Mouse (Mus musculus): Measurements from ENCODE around the gene Adamts8.

DNA sequence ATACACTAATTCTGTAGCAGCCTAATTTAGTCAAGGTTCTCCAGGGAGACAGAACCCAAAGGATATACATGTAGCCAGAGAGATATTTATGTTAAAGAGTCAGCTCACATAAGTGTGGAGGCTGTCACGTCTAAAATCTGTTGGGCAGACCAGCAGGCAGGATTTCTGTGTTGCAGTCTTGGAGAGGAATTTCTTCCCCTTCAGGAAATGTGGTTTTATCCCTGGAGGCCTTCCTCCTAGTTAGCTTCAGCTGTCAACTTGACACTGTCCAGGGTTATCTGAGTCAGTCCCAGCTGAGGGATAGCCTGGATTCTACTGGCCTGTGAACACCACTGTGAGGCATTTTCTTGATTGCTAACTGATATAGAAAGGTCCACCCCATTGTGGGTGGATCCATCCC is 69.2 kb downstream of the Adamts8 start:
- TF ChIP-seq POLR2A (IDR thresholded peaks at IDR 0.05; ENCODE audit: control insufficient read depth, low read depth, low read length) (no peak), CTCF (IDR thresholded peaks at IDR 0.05; ENCODE audit: control insufficient read depth, insufficient read depth, insufficient replicate concordance, low read depth, low read length) (no peak)

Measured in testis, adult 2 months (tissue).